ENCODE assay signal across 18 mouse cellular contexts in genomic region chr11:22482362-22482760, GRCm38 (mm10). TPM values are rescaled to one million over a fixed set of nuclear protein-coding genes. Genes with fewer than 3 reads are reported as not detected.
DNase-seq lines count a peak whose midpoint lies in the region; ATAC-seq lines count a peak whose summit lies in the region.
"Had no signal": no experiment of that assay in that cellular context is flagged by ENCODE, and none has a peak within 500 bp of the region (broad histone marks: within the 10 kb centered on the region; RNA-seq: fewer than 3 reads in every experiment).

No protein-coding gene starts in this region.

- H3K9ac ChIP-seq in limb, embryonic 15.5 days, result no peak overlapping the region
- H3K9ac ChIP-seq: forebrain, embryonic 15.5 days; liver, embryonic 13.5 days; stomach, embryonic 15.5 days had no signal

- DNase-seq in cerebellum, postnatal 10 days, result peak; percentile 5 to 10
- DNase-seq in cerebellum, postnatal 14 days, result no peak
- peak; percentile 17 to 18 for DNase-seq in left cerebral cortex, adult 18-20 months (ENCODE audit: low spot score in 2 of 2)
- no peak for DNase-seq in left cerebral cortex, postnatal 4 days
- DNase-seq in brain, adult 2 months (ENCODE audit: low read depth, low spot score), result peak; percentile 34
- DNase-seq in adipocyte (ENCODE audit: low spot score), result no peak
- no peak for DNase-seq in testis, postnatal 14 days (ENCODE audit: low spot score)
- DNase-seq: cerebellum, adult 8-10 months; kidney, adult 2 months; liver, embryonic 13.5 days; right cerebral cortex, postnatal 14 days had no signal

- H3K27ac ChIP-seq in limb, embryonic 15.5 days, result peak overlapping the region; percentile 84
- H3K27ac ChIP-seq: forebrain, embryonic 15.5 days; liver, embryonic 13.5 days; stomach, embryonic 15.5 days had no signal

- H3K36me3 ChIP-seq in limb, embryonic 15.5 days, result no peaks in the 10 kb centered on the region
- H3K36me3 ChIP-seq: forebrain, embryonic 15.5 days; liver, embryonic 13.5 days; stomach, embryonic 15.5 days had no signal

- intact Hi-C loops in left cerebral cortex, postnatal 4 days (cut with DNase I), result no loop called here

- 70% methylated on average over 3 of the region's 3 CpGs for WGBS in limb, embryonic 15.5 days

- H3K9me3 ChIP-seq in limb, embryonic 15.5 days, result no peaks in the 10 kb centered on the region
- H3K9me3 ChIP-seq: forebrain, embryonic 15.5 days; liver, embryonic 13.5 days; megakaryocyte, embryonic 14.5 days; stomach, embryonic 15.5 days had no signal

- H3K27me3 ChIP-seq in limb, embryonic 15.5 days, result no peaks in the 10 kb centered on the region
- H3K27me3 ChIP-seq: forebrain, embryonic 15.5 days; liver, embryonic 13.5 days; megakaryocyte, embryonic 14.5 days; stomach, embryonic 15.5 days had no signal

- H3K4me1 ChIP-seq in limb, embryonic 15.5 days, result peaks cover 15% of the 10 kb centered on the region
- H3K4me1 ChIP-seq: liver, embryonic 13.5 days; megakaryocyte, embryonic 14.5 days; stomach, embryonic 15.5 days had no signal

- no peak overlapping the region for H3K4me2 ChIP-seq in limb, embryonic 15.5 days
- H3K4me2 ChIP-seq: forebrain, embryonic 15.5 days; liver, embryonic 13.5 days; stomach, embryonic 15.5 days had no signal

- no peak; the same call in 1 of the 2 replicates for ATAC-seq in limb, embryonic 15.5 days (ENCODE audit: insufficient number of reproducible peaks, low FRiP score, low TSS enrichment, low read depth)
- ATAC-seq: activated CD4-positive, CD25-positive, alpha-beta regulatory T cell, adult 4 months; forebrain, embryonic 15.5 days; midbrain, embryonic 16.5 days had no signal

- H3K4me3 ChIP-seq in limb, embryonic 15.5 days, result no peak overlapping the region
- H3K4me3 ChIP-seq: erythroblast, embryonic 14.5 days; forebrain, embryonic 15.5 days; liver, embryonic 13.5 days; megakaryocyte, embryonic 14.5 days; stomach, embryonic 15.5 days had no signal

RNA-seq across cellular contexts. Expression of gene Tmem17, which starts 29.5 kb away (rescaled TPM):
- total RNA-seq in left cerebral cortex, adult 18-20 months (2021), result 1 to 10 TPM; 5.6 to 6.1 TPM
- 1 to 10 TPM; 7.8 to 9.0 TPM for total RNA-seq in left cerebral cortex, postnatal 4 days (2021)
- polyA plus RNA-seq in limb, embryonic 15.5 days (2015; fragmentation: Nextera tagmentation; extraction: Ambion mirVana), result 13.4 and 16.0 TPM in 2 replicates
- polyA plus RNA-seq: erythroblast, embryonic 14.5 days had no signal

Comparison
In these comparisons a context has a peak if more than half of its experiments do, and no peak if none do; other contexts are left out.
1. DNase-seq: peak in cerebellum, postnatal 10 days (2 of 2), left cerebral cortex, adult 18-20 months (2 of 2) and brain, adult 2 months (single experiment); none in cerebellum, postnatal 14 days (0 of 2), left cerebral cortex, postnatal 4 days (single experiment), adipocyte (single experiment) and testis, postnatal 14 days (single experiment).